Mouse (Mus musculus): ENCODE results near the gene Cpne8. TPM values are rescaled to one million over a fixed set of nuclear protein-coding genes. Genes with fewer than 3 reads are reported as not detected.

Gene Cpne8
- polyA plus RNA-seq, 1 experiment = 0.15 TPM

GRCm38 (mm10) chr15:90666893-90667292 lies 12.3 kb downstream of the Cpne8 start:
- Histone ChIP-seq H3K4me3 (replicated peaks) (no peak overlapping the region), H3K27me3 (replicated peaks) (no peaks in the 10 kb centered on the region), H3K4me1 (no peaks in the 10 kb centered on the region), H3K9me3 (peaks cover 20% of the 10 kb centered on the region), H3K36me3 (replicated peaks; ENCODE audit: low read length) (no peaks in the 10 kb centered on the region)
- TF ChIP-seq GATA1 (IDR thresholded peaks at IDR 0.05; ENCODE audit: borderline replicate concordance, low read length) (no peak), FLI1 (IDR thresholded peaks at IDR 0.05; ENCODE audit: low read length) (no peak)

- no peaks in the 10 kb centered on the region for H3K4me1 ChIP-seq
Measured at GRCm38 (mm10) chr15:90664615-90665014, 14.6 kb downstream of the Cpne8 start.

GRCm38 (mm10) chr15:90663631-90664030 lies 15.6 kb downstream of the Cpne8 start:
- no peaks in the 10 kb centered on the region for H3K27me3 ChIP-seq (replicated peaks)
- H3K4me1 ChIP-seq = no peaks in the 10 kb centered on the region
- no peak overlapping the region for H3K4me3 ChIP-seq (replicated peaks)
- no peaks in the 10 kb centered on the region for H3K36me3 ChIP-seq (replicated peaks; ENCODE audit: low read length)
- no peak for TF ChIP-seq FLI1 (IDR thresholded peaks at IDR 0.05; ENCODE audit: low read length)
- no peak for TF ChIP-seq GATA1 (IDR thresholded peaks at IDR 0.05; ENCODE audit: borderline replicate concordance, low read length)
- peaks cover 32% of the 10 kb centered on the region for H3K9me3 ChIP-seq

More at GRCm38 (mm10) chr15:90664615-90665014, 14.6 kb downstream of the Cpne8 start:
- H3K36me3 ChIP-seq (replicated peaks; ENCODE audit: low read length) = no peaks in the 10 kb centered on the region
- no peak for TF ChIP-seq FLI1 (IDR thresholded peaks at IDR 0.05; ENCODE audit: low read length)
- TF ChIP-seq GATA1 (IDR thresholded peaks at IDR 0.05; ENCODE audit: borderline replicate concordance, low read length) = no peak
- H3K4me3 ChIP-seq (replicated peaks) = no peak overlapping the region
- no peaks in the 10 kb centered on the region for H3K27me3 ChIP-seq (replicated peaks)
- H3K9me3 ChIP-seq = peaks cover 28% of the 10 kb centered on the region

- no peaks in the 10 kb centered on the region for H3K36me3 ChIP-seq (replicated peaks; ENCODE audit: low read length)
- TF ChIP-seq GATA1 (IDR thresholded peaks at IDR 0.05; ENCODE audit: borderline replicate concordance, low read length) (no peak), FLI1 (IDR thresholded peaks at IDR 0.05; ENCODE audit: low read length) (no peak)
- H3K27me3 ChIP-seq (replicated peaks) = no peaks in the 10 kb centered on the region
- H3K9me3 ChIP-seq = peaks cover 35% of the 10 kb centered on the region
- H3K4me1 ChIP-seq = no peaks in the 10 kb centered on the region
- H3K4me3 ChIP-seq (replicated peaks) = no peak overlapping the region
Measured at GRCm38 (mm10) chr15:90660723-90661122, 18.5 kb downstream of the Cpne8 start.

- Histone ChIP-seq H3K4me1 (no peaks in the 10 kb centered on the region), H3K9me3 (peaks cover 23% of the 10 kb centered on the region), H3K27me3 (replicated peaks) (no peaks in the 10 kb centered on the region), H3K4me3 (replicated peaks) (no peak overlapping the region), H3K36me3 (replicated peaks; ENCODE audit: low read length) (no peaks in the 10 kb centered on the region)
- TF ChIP-seq GATA1 (IDR thresholded peaks at IDR 0.05; ENCODE audit: borderline replicate concordance, low read length) = no peak
- TF ChIP-seq FLI1 (IDR thresholded peaks at IDR 0.05; ENCODE audit: low read length) = no peak
Measured at GRCm38 (mm10) chr15:90658053-90658452, 21.2 kb downstream of the Cpne8 start.

- no peaks in the 10 kb centered on the region for H3K27me3 ChIP-seq (replicated peaks)
- TF ChIP-seq FLI1 (IDR thresholded peaks at IDR 0.05; ENCODE audit: low read length) = no peak
- no peak for TF ChIP-seq GATA1 (IDR thresholded peaks at IDR 0.05; ENCODE audit: borderline replicate concordance, low read length)
- H3K4me1 ChIP-seq = no peaks in the 10 kb centered on the region
- no peaks in the 10 kb centered on the region for H3K36me3 ChIP-seq (replicated peaks; ENCODE audit: low read length)
- H3K4me3 ChIP-seq (replicated peaks) = no peak overlapping the region
- peaks cover 22% of the 10 kb centered on the region for H3K9me3 ChIP-seq
Measured at GRCm38 (mm10) chr15:90656521-90656920, 22.7 kb downstream of the Cpne8 start.

- Histone ChIP-seq H3K36me3 (replicated peaks; ENCODE audit: low read length) (no peaks in the 10 kb centered on the region), H3K4me3 (replicated peaks) (no peak overlapping the region), H3K4me1 (no peaks in the 10 kb centered on the region), H3K27me3 (replicated peaks) (no peaks in the 10 kb centered on the region), H3K9me3 (peaks cover 34% of the 10 kb centered on the region)
- TF ChIP-seq GATA1 (IDR thresholded peaks at IDR 0.05; ENCODE audit: borderline replicate concordance, low read length) = no peak
Measured at GRCm38 (mm10) chr15:90647011-90647577, 32.1 kb downstream of the Cpne8 start.

GRCm38 (mm10) chr15:90646326-90646725 lies 32.9 kb downstream of the Cpne8 start:
- Histone ChIP-seq H3K27me3 (replicated peaks) (no peaks in the 10 kb centered on the region), H3K36me3 (replicated peaks; ENCODE audit: low read length) (no peaks in the 10 kb centered on the region), H3K4me3 (replicated peaks) (no peak overlapping the region), H3K9me3 (peaks cover 34% of the 10 kb centered on the region), H3K4me1 (no peaks in the 10 kb centered on the region)
- TF ChIP-seq FLI1 (IDR thresholded peaks at IDR 0.05; ENCODE audit: low read length) = no peak
- TF ChIP-seq GATA1 (IDR thresholded peaks at IDR 0.05; ENCODE audit: borderline replicate concordance, low read length) = no peak

- H3K4me3 ChIP-seq (replicated peaks) = no peak overlapping the region
- peaks cover 34% of the 10 kb centered on the region for H3K9me3 ChIP-seq
- TF ChIP-seq GATA1 (IDR thresholded peaks at IDR 0.05; ENCODE audit: borderline replicate concordance, low read length) (no peak), FLI1 (IDR thresholded peaks at IDR 0.05; ENCODE audit: low read length) (no peak)
- H3K4me1 ChIP-seq = no peaks in the 10 kb centered on the region
- no peaks in the 10 kb centered on the region for H3K36me3 ChIP-seq (replicated peaks; ENCODE audit: low read length)
- no peaks in the 10 kb centered on the region for H3K27me3 ChIP-seq (replicated peaks)
Measured at GRCm38 (mm10) chr15:90645828-90646227, 33.4 kb downstream of the Cpne8 start.

GRCm38 (mm10) chr15:90624201-90624600 lies 55.0 kb downstream of the Cpne8 start:
- no peak overlapping the region for H3K4me3 ChIP-seq (replicated peaks)
- no peak for TF ChIP-seq FLI1 (IDR thresholded peaks at IDR 0.05; ENCODE audit: low read length)
- no peak for TF ChIP-seq GATA1 (IDR thresholded peaks at IDR 0.05; ENCODE audit: borderline replicate concordance, low read length)

GRCm38 (mm10) chr15:90622005-90622404 lies 57.2 kb downstream of the Cpne8 start:
- Histone ChIP-seq H3K27me3 (replicated peaks) (no peaks in the 10 kb centered on the region), H3K4me3 (replicated peaks) (no peak overlapping the region), H3K36me3 (replicated peaks; ENCODE audit: low read length) (no peaks in the 10 kb centered on the region), H3K9me3 (peaks cover 9% of the 10 kb centered on the region), H3K4me1 (no peaks in the 10 kb centered on the region)
- TF ChIP-seq GATA1 (IDR thresholded peaks at IDR 0.05; ENCODE audit: borderline replicate concordance, low read length) = no peak
- no peak for TF ChIP-seq FLI1 (IDR thresholded peaks at IDR 0.05; ENCODE audit: low read length)

More at GRCm38 (mm10) chr15:90624201-90624600, 55.0 kb downstream of the Cpne8 start:
- Histone ChIP-seq H3K4me1 (no peaks in the 10 kb centered on the region), H3K27me3 (replicated peaks) (no peaks in the 10 kb centered on the region), H3K9me3 (peaks cover 20% of the 10 kb centered on the region), H3K36me3 (replicated peaks; ENCODE audit: low read length) (no peaks in the 10 kb centered on the region)
